Mouse (Mus musculus) adipocyte (in vitro differentiated cells): Measurements from ENCODE around the gene Gga2.

Source experiments
- DNase-seq: peaks from one replicate; pipeline ENCODE4 v3.0.0-alpha.2; 2016; ENCODE audit warnings: low spot score

Gga2 gene

GRCm38 (mm10) chr7:122020667-122021354, at the start of gene Gga2:
Gene Gga2, minus strand, starts transcription at chr7:122021222.
- peak; percentile 80 for DNase-seq

GRCm38 (mm10) chr7:122067517-122068381, 46.7 kb upstream of the Gga2 start:
- DNase-seq = peak; percentile 50

- peak; percentile 96 for DNase-seq
Observed at GRCm38 (mm10) chr7:122066945-122067516, 46.0 kb upstream of the Gga2 start, which contains the start of the genes Ubfd1 and Ears2. Gene Ubfd1, plus strand, starts transcription at chr7:122067175. Gene Ears2, minus strand, starts transcription at chr7:122067263.

GRCm38 (mm10) chr7:122066102-122066944, 45.3 kb upstream of the Gga2 start:
- DNase-seq = peak; percentile 70

GRCm38 (mm10) chr7:122065656-122066055, 44.6 kb upstream of the Gga2 start:
- DNase-seq = peak; percentile 76

- no peak for DNase-seq
Observed at GRCm38 (mm10) chr7:122056633-122057032, 35.6 kb upstream of the Gga2 start.

GRCm38 (mm10) chr7:122050834-122051233, 29.8 kb upstream of the Gga2 start:
- no peak for DNase-seq

- DNase-seq = no peak
Observed at GRCm38 (mm10) chr7:122048191-122048590, 27.2 kb upstream of the Gga2 start.

- no peak for DNase-seq
Observed at GRCm38 (mm10) chr7:122046813-122047212, 25.8 kb upstream of the Gga2 start.

GRCm38 (mm10) chr7:122045711-122046110, 24.7 kb upstream of the Gga2 start:
- no peak for DNase-seq

- DNase-seq = no peak
Observed at GRCm38 (mm10) chr7:122045181-122045634, 24.2 kb upstream of the Gga2 start.

- DNase-seq = no peak
Observed at GRCm38 (mm10) chr7:122044106-122044505, 23.1 kb upstream of the Gga2 start.

- peak; percentile 49 for DNase-seq
Observed at GRCm38 (mm10) chr7:122034348-122034747, 13.3 kb upstream of the Gga2 start.

- no peak for DNase-seq
Observed at GRCm38 (mm10) chr7:122033371-122033770, 12.3 kb upstream of the Gga2 start.

GRCm38 (mm10) chr7:122022131-122022530, 1.1 kb upstream of the Gga2 start:
- no peak for DNase-seq

GRCm38 (mm10) chr7:122020273-122020666, 752 bp downstream of the Gga2 start:
- peak; percentile 10 for DNase-seq

GRCm38 (mm10) chr7:122018978-122019377, 2.0 kb downstream of the Gga2 start:
- no peak for DNase-seq

- DNase-seq = no peak
Observed at GRCm38 (mm10) chr7:122018247-122018646, 2.8 kb downstream of the Gga2 start.

- peak; percentile 86 for DNase-seq
Observed at GRCm38 (mm10) chr7:122015734-122016133, 5.3 kb downstream of the Gga2 start.

- peak; percentile 67 for DNase-seq
Observed at GRCm38 (mm10) chr7:122015105-122015504, 5.9 kb downstream of the Gga2 start.

- no peak for DNase-seq
Observed at GRCm38 (mm10) chr7:122012949-122013348, 8.1 kb downstream of the Gga2 start.

GRCm38 (mm10) chr7:122012370-122012769, 8.7 kb downstream of the Gga2 start:
- DNase-seq = no peak
